Mouse (Mus musculus) cerebellum, adult 9-11 months (tissue): ENCODE data around the gene Nsun4.
A peak's percentile ranks its signal among the peaks of the same experiment; 100 is the strongest.

Source experiments
- DNase-seq: peaks from one replicate; pipeline ENCODE4 v3.0.0; 2022

Nsun4 gene

DNA sequence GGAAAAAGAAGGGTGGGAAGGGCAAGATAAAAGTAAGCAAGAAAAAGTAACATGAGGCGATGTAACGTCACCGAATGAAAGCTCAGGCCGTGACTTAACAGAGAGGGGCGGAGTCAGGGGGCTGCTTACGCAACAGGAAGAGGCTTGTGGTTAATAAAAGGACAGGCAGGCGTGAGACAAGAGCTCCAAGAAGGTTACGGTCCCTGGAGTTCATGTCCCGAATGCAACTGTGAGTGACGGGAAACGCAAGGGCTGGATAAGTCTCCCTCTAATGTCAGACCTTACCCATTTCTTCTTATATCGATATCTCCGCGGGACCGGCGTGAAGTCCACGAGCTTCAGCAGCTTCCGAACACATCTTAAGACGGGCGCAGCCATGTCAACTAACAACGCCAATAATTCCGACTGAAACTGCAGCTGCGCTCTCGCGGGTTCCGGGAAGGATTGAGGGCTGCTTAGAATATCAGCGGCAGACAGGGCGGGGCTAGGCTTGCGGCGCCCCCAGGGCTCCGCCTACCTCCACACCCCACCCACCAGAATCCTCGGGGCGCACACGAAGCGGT lies at the start of gene Nsun4:
TSS of gene Nsun4 (minus strand) at position 478 of the 563 bp plus-strand sequence.
- DNase-seq: peak; percentile 91

DNA sequence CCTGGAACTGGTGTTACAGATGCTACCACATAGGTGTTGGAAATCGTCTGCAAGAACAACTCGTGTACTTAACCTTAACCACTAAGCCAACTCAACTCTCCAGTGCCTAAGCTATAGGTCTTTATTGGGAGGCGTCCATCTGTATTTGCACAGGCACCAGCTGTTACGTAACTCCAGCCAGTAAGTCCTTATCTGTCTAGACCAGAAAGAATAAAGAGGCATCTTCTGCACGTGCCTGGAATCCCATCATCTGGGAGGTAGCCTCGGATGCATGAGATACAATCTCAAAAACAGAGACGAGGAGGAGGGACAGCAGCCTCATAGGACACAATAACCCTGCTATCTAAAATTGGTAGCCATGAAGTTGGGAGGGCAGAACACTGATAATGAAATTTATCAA lies 47.3 kb upstream of the Nsun4 start:
- no peak for DNase-seq

DNA sequence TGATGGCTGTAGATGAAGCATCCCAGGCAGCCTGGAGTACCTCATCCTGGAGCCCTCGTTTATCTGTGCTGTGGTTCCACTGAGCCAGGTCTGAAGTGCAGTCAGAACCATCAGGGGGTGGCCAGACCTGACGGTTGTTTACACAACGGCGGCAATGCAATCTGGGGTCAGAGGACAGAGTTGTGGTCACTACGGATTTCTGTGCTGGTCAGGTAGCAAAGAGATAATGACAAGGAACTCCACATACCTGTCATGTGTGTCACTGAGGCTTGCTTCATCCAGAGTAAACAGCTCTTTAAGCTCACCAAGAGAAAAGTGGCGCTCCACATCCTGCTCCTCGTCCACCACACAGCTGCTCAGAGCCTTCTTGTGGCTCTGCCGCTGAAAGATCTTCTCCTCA lies 43.5 kb upstream of the Nsun4 start:
- no peak for DNase-seq

DNA sequence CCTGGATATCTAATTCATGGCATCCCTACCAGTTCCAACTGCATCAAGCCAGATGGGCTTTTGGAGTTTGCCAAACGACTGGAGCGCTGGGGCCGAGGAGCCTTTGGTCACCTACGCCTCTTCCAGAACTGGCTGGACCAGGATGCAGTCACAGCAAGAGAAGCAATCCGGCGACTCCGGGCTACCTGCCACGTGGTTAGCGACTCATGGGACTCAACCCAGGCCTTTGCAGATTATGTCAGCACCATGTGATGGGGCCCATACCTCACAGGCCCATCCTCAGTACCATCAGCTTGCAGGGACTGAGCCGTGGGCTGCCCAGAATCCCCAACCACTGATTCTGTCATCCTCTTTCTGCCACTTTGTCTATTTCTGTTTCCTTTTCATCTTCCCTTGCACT lies 42.6 kb upstream of the Nsun4 start:
- no peak for DNase-seq

DNA sequence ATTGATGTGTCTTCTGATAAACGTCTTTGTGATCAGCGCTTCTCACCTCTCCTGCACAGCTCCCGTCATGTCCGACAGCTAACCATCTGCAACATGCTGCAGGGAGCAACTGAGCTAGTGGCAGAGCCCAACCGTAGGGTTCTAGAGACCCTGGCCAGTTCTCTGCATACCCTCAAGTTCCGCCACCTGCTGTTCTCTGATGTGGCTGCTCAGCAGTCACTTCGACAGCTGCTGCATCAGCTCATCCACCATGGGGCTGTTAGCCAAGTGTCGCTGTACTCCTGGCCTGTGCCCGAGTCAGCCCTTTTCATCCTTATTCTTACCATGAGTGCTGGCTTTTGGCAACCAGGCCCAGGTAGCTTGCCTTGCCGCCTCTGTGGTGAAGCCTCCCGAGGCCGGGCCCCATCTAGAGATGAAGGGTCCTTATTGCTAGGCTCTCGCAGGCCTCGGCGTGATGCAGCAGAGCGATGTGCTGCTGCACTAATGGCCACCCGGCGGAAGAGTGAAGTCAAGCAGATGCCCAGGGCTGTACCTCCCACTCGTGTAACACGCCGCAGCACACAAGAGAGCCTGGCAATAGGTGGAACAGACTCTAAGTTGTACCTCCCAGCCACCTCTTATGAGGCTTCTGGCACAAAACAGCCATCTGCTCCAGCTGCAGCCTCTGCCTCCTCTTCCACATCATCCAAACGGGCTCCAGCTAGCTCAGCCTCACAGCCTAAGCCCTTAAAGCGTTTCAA lies 35.0 kb upstream of the Nsun4 start:
- no peak for DNase-seq

DNA sequence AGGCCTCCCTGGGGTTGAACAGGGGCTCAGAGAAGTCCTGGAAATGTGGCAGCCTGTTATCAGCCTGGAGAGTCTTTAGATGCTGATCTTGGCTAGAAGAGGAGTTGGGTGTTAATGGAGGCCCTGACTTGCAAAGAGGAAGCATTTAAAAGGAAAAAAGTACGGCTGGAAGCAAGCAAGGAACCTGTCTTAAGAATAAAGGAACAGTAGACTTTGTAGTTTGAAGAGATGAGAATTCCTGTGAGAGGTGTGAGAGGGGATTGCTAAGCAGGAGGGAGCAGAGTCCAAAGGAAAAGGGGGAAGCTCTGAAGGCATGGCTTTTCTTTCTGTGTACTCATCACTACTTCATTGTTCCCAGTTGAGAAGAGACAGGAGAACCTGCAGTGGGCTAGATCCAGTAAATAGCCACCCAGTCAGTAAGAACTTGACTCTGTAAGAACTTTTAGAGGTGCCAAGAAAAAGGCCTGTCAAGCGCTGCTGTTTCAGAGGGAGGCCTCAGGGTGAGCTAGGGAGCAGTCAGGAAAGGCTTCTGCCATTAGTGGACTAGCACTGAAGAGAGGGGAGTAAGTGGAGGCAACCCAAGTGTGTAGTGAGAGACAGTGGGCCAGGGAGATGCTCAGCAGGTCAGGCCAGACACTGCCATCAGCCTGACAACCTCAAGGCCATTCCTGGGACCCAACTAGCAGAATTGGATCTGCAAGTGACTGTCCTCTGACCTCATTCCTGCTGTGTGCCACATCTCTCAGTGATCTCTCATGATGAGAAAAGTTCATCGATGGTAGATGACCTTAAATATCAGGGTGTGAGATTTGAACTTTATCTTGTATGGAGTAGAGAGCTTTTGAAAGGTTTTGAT lies 23.8 kb upstream of the Nsun4 start:
- DNase-seq: peak; percentile 36

DNA sequence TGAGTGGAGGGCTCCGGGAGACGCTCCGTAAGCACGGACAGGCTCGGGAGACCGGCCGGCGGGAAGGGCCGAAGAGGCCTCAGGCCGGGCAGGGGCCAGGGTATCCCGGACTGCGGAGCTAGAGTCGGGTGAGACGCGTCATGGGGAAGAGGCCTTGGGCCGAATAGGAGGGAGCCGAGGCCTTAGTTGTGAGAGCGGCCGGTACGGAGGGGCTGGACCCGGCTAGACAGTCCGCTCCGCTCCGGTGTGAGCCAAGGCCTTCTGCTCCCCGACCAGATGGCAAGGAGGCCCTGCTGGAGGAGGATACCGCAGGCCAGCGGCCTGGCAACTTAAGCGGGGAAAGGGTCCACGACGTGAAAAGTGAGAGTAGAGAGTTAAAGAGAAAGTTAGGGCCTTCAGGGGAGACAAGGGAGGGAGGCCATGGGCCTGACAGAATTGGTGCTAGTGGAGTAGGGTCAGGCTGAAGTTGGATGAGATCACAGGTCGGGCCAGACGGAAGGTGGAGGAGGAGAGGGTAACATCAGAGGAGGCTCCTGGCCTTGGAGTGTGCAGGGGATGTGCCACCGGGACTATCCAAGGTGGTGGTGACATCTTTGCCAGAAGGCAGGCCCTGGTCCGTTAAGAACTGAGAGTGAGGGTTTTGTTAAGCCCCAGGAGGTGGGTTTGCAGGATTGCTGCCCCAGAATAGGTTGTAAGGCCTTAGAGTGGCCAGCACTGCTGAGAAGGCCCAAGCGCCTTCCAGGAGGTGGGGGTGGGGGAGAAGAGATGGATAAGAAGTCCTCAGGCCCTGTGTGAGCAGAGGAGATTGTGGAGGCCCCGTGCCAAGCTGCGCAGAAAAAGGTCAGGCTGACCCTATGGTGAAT lies 22.9 kb upstream of the Nsun4 start:
- DNase-seq: peak; percentile 67

DNA sequence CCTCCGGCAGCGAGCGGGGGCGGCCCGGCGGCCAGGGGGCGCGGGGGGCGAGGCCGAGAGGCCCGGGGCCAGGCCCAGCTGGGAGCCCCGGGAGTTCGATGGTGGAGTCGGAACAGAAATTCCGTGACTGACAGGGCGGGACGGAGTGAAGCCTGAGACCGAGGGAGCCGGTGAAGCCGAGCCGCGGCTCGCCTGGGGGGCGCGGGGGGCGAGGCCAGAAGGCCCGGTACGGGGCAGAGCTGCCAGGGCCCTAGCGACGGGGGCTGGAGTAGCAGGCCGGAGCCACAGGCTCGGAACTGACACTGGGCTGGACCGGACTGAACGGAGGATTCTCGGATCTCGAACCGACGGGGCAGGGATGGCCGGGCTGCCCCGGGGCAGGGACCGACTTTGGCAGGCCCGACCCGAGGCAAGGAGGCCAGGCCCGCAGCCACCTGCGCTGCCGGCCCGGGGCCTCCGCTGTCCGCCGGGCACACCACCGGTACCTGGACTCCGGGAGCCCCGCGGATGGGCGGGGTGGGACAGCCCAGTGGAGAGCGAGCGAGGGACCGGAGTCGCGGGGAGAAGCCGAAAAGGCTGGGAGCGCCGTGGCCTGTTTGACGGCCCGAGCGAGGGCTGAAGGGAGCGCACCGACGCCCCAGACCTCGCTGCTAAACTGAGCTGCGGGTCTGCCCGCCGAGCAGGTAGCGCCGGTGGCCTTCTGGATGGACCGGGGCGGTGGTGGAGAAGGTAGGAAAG lies 22.1 kb upstream of the Nsun4 start:
- peak; percentile 81 for DNase-seq

DNA sequence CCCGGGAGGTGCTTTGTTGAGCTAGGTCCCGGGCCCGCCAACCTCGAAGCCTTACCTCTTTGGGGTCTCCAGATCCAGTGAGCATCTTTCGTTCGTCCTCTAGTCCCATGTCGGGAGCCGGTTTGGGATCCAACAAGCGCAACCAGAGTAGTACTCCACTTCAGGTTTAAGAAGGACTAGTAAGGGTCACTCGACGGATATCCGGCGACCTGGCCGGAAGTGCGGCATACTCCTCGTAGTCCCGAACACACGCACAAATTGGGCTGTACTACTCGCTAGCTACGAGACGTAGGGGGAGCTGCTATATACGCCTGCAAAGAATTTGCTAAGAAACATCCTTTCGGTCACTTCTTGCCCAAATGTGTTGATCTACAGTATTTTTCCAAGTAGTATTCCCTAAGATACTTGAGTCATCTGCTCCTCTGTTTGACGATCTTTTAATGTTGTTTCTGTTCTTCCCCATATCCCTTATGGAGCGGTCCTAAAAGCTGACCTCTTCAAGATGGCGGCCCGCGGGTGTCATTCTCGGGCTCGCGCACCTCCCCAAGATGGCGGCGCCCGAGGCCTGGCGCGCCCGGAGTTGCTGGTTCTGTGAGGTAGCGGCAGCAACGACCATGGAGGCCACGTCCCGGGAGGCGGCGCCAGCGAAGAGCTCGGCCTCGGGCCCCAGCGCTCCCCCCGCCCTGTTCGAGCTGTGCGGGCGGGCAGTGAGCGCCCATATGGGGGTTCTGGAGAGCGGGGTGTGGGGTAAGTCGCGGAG lies 21.4 kb upstream of the Nsun4 start, which contains the start of the genes Uqcrh and Lrrc41:
TSS of gene Uqcrh (minus strand) at position 211 of the 760 bp plus-strand sequence.
TSS of gene Lrrc41 (plus strand) at position 409 of the 760 bp plus-strand sequence.
- peak; percentile 96 for DNase-seq

DNA sequence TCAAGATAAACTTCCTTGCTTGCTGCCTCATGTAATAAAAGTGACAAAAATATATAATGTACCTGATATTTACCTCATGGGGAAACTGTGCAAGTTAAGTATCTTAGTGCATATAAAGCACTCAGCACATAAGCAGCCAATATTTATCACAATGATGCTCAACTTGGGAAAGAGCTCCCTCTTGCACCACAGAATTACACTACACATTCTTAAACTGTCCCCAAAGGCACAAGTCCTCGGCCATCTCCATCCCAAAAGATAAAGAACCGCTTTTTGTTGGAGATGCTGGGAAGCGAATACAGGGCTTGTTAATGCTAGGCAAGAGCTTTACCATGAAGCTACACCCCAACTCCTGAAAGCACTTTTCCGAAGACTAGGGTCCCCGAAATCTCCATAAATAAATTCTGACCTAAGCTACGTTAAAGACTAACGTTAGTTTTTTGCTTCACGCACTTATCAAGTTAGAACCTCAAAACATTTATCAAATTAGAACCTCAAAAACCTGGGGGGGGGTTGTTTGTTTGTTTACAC lies 20.5 kb upstream of the Nsun4 start:
- peak; percentile 24 for DNase-seq

DNA sequence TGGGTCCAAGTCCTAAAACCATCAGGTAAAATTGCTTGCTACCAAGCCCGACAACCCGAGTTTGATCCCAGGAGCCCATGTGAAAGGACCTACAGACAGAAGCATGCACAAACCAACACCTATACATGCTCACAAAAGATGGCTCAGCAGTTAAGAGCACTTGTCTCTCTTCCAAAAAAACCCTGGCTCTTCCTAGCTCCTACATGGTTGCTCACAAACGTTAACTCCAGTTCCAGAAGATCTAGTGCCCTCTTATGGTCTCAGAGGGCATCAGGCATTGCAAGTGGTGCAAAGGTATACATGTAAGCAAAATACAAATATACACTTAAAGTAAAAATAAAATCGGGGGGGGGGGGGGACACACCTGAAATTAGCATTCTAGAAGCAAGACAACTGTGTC lies 19.5 kb upstream of the Nsun4 start:
- peak; percentile 44 for DNase-seq

DNA sequence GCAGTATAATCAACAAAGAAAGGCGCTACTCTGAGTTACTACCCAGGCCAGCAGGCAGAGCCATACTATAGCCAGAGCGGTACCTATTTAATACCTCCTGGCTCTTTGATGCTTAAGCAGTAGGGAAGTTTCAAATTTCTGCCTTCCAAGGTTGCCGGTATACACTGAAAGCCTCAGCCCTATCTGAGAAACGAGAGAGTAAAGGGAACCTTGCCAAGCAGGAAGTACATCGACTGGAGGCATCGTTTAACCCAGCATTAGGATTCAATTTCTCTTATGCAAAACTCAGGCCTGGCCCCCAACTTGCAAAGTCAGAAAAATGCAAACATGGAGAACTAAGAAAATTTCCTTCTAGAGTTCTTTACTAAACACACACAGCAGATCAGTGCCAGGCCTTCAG lies 16.4 kb upstream of the Nsun4 start:
- DNase-seq: no peak

DNA sequence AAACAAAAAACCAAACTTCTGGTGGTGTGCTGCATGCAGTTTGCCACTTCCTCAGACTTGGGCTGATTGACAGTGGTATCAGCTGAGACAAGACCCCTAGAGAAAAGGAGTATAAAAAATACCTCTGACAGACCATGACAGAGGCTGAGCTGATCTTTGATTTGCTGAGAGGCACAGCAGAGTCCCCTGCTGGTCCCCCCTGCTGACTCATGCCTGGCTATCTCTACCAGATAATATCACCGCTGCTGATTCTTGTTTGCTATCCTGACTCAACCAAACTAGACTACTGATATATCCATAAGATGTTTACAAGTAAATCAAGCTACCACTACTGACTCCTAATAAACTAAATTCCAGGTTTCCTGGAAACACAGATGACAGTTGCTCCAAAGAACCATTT lies 10.2 kb upstream of the Nsun4 start:
- no peak for DNase-seq

DNA sequence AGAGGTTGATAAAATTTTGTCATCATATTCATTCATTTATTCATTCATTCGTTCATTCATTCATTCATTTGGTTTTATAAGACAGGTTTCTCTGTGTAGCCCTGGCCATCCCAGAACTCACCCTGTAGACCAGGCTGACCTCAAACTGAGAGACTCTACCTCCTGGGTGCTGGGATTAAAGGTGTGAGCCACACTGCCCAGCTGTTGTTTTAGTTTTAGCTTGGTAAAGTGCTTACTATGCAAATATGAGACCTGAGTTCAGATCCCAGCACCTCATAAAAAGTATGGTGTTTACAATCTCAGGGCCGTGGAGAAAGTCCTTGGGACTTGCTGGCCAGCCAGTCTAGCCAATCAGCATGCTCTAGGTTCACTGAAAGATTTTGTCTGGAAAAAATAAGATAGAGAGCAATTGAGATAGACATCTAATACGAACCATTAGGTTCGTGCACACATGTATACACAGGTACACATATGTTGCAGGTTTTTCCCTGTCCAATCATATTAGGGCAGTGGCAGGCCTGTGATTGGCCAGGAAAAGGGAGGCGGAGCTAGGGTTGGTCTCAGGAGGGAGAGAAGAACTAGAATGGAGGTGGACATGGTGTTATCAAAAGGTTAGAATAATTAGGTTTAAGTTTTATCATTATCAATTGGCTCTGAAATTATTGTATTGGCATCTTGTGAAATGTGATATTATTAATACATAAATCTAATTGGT lies 5.5 kb upstream of the Nsun4 start:
- DNase-seq: no peak

DNA sequence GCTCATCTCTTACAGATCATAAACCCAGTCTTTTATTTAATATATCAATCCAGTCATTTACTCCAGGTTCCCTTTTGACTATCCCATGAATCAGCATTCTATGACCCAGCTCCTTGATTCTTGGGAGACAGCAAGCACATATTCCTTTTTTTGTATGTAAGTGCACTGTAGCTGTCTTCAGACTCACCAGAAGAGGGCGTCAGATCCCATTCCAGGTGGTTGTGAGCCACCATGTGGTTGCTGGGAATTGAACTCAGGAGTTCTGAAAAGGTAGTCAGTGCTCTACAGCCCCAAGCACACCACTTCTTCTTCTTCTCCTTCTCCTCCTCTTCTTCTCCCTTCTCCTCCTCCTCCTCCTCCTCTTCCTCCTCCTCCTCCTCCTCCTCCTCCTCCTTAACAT lies 3.9 kb upstream of the Nsun4 start:
- no peak for DNase-seq

DNA sequence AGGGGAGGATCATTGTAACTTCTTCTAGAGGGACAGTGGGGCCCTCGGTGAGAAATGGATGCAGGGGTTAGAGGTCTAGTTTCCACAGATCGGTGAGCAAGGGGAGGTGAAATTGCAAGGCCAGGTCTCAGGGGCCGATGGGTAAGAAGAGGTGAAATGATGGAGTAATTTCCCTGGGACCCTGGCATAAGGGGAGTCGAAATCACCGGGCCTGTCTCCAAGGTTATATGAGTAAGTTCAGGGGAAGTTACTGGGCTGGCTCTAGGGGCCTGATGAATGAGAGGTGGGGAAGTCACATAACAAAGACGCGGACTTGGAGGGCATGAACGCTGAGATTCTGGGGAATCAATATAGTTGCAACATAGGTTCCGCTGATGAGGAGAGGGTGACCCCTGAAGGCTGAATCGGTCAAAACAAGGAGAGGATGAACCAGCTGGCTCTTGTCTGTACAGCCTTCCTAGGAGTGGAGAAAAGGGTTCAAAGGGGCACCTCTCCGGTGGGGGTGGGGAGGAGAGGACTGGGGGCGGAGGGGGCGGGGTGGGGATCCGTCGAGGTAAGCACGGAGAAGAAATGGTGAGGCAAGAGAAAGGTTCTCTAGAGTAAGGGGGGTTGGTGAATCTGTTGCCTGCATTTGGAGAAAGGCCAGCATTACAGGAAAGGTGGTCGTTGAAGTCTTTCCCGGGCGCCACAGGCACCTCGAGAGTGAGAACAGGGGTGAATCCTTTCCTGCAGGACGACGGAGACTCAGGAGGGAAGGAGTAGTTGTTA lies 966 bp downstream of the Nsun4 start:
- DNase-seq: peak; percentile 54

DNA sequence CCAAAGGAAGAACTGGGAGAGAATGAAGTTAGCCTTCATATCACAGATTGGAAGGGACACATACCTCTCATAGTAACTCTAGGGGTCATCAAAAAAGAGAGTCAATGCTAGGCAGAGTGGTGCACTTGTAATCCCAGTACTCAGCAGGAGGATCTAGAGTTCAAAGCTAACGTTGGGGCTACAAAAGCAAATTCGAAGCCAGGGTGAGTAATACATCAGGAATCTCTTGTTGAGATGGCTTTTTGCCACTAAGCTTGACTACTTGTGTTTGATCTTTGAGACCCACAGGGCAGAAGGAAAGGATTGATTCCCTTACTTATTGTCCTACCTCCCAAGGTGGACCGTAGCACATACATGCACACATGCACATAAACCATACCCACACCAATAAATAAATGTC lies 4.5 kb downstream of the Nsun4 start:
- DNase-seq: no peak

DNA sequence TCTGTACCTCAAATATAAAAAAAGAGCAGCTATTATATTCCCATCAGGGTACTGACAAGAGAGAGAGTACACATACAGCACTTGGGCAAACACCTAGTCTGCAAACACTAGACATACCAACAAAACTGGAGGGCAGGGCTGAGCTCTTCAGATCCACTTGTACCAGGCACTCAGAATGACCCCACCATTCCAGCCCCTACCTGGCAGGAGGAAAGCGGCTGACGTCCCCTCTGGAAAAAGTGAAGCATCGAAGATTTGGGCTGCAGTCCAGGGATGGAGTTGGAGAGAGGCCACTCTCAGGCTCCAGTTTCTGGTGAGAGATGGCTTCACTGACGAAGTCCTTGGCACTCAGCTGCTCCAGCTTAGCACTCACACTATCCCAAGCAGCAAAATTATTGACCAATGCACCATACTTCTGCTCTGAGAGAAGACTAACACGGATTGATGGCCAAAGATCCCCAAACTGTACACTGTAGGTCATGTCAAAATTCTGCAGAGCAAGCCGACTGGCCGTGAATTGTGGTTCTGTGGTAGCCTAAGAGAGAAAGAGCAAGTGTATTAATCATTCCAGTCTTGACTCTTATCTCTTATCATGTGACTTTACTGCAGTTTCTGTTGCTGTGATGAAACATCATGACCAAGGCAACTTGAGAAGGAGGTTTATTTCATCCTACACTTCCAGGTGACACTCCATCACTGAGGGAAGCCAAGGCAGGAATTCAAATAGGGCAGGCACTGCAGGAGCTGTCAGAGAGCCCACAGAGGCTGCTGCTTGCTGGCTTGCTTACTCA lies 5.4 kb downstream of the Nsun4 start:
- no peak for DNase-seq

DNA sequence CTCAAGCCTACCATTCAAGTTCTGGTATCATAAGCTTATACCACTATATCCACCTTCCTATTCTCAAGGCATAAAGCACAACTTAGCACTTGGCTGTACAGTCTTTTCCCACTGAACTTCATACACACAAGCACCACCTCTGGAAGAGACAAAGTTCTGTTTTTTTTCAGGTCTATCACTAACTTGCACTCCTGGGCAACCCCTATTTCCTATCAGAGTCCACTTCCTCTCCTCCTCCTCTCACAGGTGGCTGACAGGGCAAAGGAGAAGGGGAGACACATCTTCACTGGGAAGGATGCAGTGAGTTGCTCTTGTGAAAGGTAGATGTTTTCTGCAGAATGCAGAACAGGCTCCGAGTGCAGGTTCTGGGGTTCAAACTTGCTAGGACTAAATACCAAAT lies 6.0 kb downstream of the Nsun4 start:
- no peak for DNase-seq
